Mouse (Mus musculus) embryonic stem cell, embryonic (primary cell): ENCODE results near the gene Ttc9c.

ENCODE experiments used
- CTCF ChIA-PET, 4 experiments: fragments of 300-600 bp in 2 of 4; fragments of 350-600 bp in 2 of 4; sonication (Branson Sonifier 250); formaldehyde crosslinking; loops; one replicate each; lab custom pipeline; 2022; ENCODE audit warnings: inconsistent platforms in 2 of 4; lab: Charles Lee
- POLR2A ChIA-PET, 4 experiments: fragments of 300-600 bp in 2 of 4; fragments of 350-600 bp in 2 of 4; sonication (Branson Sonifier 250); formaldehyde crosslinking; loops; one replicate each; lab custom pipeline; 2022; ENCODE audit warnings: antibody characterized with exemption in 4 of 4, inconsistent platforms in 1 of 4; lab: Charles Lee

Ttc9c gene

DNA sequence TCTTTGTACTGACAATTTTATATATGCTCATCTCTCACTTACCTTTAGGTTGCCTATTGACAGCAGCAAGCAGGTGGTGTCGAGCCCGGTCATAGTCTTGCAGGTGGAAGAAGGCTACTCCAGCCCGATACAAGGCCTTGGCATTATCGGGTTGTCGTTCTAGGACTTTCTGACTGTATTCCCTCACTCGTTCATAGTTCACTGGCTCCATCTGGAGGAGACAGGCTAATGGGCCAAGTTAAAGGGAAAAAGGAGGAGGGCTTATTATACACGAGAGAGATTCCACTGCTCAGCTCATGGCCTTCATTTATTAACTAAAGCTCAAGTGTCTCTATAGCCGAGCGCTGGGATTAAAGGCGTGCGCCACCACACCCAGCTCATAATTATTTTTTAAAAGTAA, 3.3 kb downstream of the Ttc9c start:
- CTCF ChIA-PET, result interaction anchor here in 3 of 4 experiments (0.6 to 1.5 kb wide), 3 partner anchors 13 to 95 kb away, joined by 3 to 4 read pairs (median 4); partner anchors contain the start of gene Zbtb3 (in 1 of the 3)
- POLR2A ChIA-PET, result interaction anchor here in 3 of 4 experiments (0.6 to 21.0 kb wide), 22 partner anchors 9 to 151 kb away, joined by 3 to 271 read pairs (median 4); partner anchors contain the start of genes Eef1g (in 2 of the 3), Slc3a2 (in 2 of the 3), Taf6l (in 2 of the 3) and 1810009A15Rik (in 1 of the 3)

DNA sequence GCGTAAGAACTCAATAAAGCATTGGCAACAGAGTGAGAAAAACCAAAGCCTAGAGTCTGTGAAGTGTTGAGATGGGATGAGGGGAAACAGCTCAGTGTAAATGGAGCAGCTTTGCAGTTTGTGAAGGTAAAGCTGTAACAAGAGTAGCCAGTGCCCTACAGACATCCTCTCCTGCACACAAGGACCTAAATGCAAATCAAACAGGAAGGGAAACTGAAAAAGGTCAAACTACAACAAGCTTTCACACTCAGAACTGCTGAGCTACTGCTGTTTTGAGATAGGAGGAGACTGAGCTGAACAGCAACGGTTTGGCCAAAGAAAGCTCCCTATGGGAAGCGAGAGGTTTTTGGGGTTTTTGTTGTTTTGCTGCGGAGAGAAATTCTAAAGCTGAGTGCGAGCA, 12.3 kb downstream of the Ttc9c start:
- CTCF ChIA-PET, result interaction anchor here in 1 of 4 experiments (0.8 kb wide), 1 partner anchor 32 kb away, joined by 3 read pairs; no protein-coding TSS in a partner anchor
- POLR2A ChIA-PET, result interaction anchor here in 3 of 4 experiments (0.7 to 21.0 kb wide), 53 partner anchors 8 to 186 kb away, joined by 3 to 271 read pairs (median 4); partner anchors contain the start of genes Slc3a2 (in 3 of the 3), Ttc9c (in 3 of the 3), 1810009A15Rik (in 2 of the 3) and Eef1g (in 2 of the 3)

DNA sequence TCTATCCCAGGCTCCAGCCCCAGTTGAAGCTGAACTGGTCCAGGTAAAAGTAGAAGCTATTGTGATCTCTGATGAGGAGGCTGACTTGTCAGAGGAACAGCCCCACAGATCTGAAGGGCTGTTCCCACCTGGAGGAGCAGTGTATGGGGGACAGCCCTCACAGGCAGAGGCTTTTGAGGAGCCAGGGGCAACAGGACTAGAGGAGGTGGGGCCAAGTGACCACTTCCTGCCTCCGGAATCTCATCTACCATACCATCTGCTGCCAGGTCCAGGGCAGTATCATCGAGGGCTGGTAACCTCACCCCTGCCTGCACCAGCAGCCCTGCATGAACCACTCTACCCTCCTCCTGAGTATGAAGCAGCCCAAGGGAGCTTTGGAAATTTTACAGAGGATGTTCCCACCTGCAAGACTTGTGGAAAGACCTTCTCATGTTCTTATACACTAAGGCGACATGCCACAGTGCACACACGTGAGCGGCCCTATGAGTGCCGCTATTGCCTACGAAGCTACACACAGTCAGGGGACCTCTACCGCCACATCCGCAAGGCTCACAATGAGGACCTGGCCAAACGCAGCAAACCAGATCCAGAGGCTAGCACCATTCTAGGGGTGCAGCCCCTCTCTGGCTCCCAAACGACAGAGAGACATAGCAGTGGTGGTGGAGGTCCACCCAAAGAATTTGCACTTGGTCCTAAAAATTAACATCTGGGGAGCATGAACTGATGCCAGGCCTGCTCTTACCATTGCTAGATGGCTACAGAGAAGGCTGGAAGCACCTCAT, 15.1 kb downstream of the Ttc9c start:
- CTCF ChIA-PET, result interaction anchor here in 1 of 4 experiments (1.0 kb wide), 1 partner anchor 86 kb away, joined by 3 read pairs; no protein-coding TSS in a partner anchor

DNA sequence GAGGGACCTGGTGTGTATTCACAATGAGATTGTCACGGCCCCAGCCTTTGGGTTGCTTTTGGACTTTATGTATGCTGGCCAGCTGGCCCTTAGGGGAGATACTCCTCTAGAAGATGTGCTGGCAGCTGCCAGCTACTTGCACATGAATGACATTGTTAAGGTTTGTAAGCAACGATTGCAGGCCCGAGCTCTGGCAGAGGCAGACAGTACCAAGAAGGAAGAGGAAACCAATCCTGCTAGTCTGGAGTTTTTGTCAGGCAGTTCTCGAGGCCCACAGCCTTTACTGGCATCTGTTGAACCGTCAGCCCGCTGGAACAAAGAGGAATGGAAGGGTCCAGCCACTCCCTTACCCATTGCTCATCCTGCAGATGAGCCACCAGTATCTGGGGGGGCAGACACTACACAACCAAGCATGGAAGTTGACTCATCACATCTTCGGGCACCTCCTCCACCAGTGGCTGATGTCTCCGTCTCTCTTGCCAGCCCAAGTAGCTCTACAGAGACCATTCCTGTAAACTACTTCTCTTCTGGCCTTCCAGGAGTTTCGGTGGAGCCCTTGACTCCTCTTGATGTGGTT, 15.8 kb downstream of the Ttc9c start:
- POLR2A ChIA-PET, result interaction anchor here (0.6 to 27.3 kb wide), 60 partner anchors 5 to 1328 kb away, joined by 3 to 801 read pairs (median 7); partner anchors contain the start of genes Gng3 (in 3 of the 4), Nxf1 (in 3 of the 4), Slc3a2 (in 3 of the 4) and Taf6l (in 3 of the 4)
- CTCF ChIA-PET, result interaction anchor here in 1 of 4 experiments (1.0 to 1.6 kb wide), 2 partner anchors 16 to 85 kb away, joined by 4 to 10 read pairs; partner anchors contain the start of genes Hnrnpul2 and Ttc9c

More for the DNA sequence above, 15.1 kb downstream of the Ttc9c start:
- POLR2A ChIA-PET, result interaction anchor here in 3 of 4 experiments (0.6 to 27.3 kb wide), 29 partner anchors 6 to 1328 kb away, joined by 3 to 801 read pairs (median 7); partner anchors contain the start of genes Taf6l (in 3 of the 3), Gng3 (in 2 of the 3), Hnrnpul2 (in 2 of the 3) and Slc3a2 (in 2 of the 3)

DNA sequence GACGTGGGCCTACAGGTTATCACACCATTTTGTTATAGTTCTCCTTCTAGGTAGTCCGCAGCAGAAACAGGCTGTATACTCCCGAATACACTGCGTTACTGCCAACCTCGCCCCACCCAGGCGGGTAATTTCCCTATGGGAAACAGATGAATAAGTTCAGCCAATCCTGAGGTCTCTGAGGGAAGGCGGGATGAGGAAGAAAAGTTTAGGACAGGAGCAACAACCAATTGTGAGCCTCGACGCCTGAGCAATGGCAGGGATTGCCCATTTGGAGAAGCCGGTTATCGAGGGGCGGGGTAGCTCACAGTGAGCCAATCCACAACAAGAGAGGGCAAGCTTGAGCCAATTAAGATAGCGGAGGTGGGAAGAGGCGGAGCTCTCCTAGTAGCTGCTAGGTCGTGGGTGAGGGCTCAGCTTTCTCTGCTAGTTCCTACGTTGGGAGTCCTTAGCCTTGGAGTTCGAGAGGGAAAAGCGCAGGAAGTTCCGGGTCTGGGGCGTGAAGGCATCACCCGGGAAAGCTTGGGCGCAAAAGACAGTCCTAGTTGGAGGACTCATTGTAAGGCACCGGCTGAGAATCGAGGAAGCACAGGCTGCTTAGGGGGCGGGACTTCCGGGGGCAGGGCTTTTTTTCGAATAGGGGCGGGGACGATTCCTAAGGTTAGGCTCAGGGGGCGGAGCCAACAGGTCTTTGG, 16.9 kb downstream of the Ttc9c start, which contains the start of gene Zbtb3:
Gene Zbtb3 (plus strand): TSS at position 426 of the 692 bp plus-strand sequence.
- CTCF ChIA-PET, result interaction anchor here in 2 of 4 experiments (0.6 to 1.6 kb wide), 8 partner anchors 12 to 1063 kb away, joined by 3 to 10 read pairs (median 4); partner anchors contain the start of genes Hnrnpul2 (in 1 of the 2), Taf6l (in 1 of the 2) and Ttc9c (in 1 of the 2)
- POLR2A ChIA-PET, result interaction anchor here (0.5 to 27.3 kb wide), 113 partner anchors 4 to 1460 kb away, joined by 3 to 801 read pairs (median 5); partner anchors contain the start of genes 1810009A15Rik (in 4 of the 4), Gm49416 (in 4 of the 4), Slc3a2 (in 4 of the 4) and Nxf1 (in 3 of the 4)

DNA sequence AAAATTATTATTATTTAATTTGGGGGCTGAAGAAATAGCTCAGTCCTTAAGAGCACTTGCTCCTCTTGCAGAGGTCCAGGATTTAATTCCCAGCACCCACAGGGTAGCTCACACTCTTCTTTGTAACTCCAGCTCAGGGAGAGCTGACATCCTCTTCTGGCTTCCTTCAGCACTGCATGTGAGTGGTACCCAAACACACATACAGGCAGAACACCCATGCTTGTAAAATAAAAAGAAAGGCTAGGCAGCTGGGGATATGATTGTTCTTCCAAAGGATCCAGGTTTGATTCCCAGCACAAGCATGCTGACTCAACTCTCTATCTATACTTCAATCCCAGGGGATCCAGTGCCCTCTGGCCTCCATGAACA, 20.2 kb downstream of the Ttc9c start:
- ChIA-PET CTCF (interaction anchor here in 2 of 4 experiments (0.6 to 1.3 kb wide), 3 partner anchors 12 to 58 kb away, joined by 3 to 4 read pairs (median 3); partner anchors contain the start of genes Stx5a (in 1 of the 2) and Taf6l (in 1 of the 2)), POLR2A (interaction anchor here (0.6 to 27.3 kb wide), 55 partner anchors 8 to 1403 kb away, joined by 3 to 801 read pairs (median 6); partner anchors contain the start of genes Taf6l (in 4 of the 4), 1810009A15Rik (in 3 of the 4), Gm49416 (in 3 of the 4) and Hnrnpul2 (in 3 of the 4))

DNA sequence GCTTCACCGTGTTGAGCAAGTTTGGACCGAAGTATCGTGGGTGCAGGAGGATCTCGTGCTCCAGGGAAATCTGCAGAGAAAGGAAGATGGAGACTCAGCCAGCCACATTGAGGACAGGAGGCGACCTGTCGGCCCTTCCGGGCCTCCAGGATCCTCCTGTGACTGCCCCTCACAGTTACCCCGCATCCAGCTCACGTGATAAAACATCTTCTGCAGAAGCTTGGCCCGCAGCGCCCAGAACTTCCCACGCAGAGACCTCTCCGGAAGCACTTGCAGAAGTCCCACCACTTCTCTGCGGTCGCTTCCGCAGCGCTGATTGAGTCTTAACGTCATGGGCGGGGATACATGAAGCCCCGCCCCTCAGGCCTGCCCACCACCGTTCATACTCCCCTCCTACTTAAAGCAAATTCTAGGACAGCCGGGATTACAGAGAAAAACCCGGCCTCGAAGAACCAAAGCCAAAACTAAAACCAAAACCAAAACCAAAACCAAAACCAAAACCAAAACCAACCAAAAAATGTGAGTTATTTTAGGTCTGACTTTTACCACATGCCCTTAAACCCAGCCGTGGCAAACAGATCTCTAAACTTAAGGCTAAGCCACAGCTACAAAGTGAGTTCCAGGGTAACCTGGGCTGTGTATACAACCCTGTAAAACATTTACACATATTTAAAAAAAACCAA, 20.7 kb downstream of the Ttc9c start, which contains the start of gene Polr2g:
Gene Polr2g (minus strand): TSS at position 314 of the 683 bp plus-strand sequence.
- CTCF ChIA-PET, result interaction anchor here in 1 of 4 experiments (1.3 kb wide), 1 partner anchor 12 kb away, joined by 4 read pairs; the partner anchor contains the start of gene Taf6l
- POLR2A ChIA-PET, result interaction anchor here (0.5 to 27.3 kb wide), 67 partner anchors 8 to 1404 kb away, joined by 3 to 801 read pairs (median 5); partner anchors contain the start of genes Taf6l (in 4 of the 4), 1810009A15Rik (in 3 of the 4), Gm49416 (in 3 of the 4) and Hnrnpul2 (in 3 of the 4)

DNA sequence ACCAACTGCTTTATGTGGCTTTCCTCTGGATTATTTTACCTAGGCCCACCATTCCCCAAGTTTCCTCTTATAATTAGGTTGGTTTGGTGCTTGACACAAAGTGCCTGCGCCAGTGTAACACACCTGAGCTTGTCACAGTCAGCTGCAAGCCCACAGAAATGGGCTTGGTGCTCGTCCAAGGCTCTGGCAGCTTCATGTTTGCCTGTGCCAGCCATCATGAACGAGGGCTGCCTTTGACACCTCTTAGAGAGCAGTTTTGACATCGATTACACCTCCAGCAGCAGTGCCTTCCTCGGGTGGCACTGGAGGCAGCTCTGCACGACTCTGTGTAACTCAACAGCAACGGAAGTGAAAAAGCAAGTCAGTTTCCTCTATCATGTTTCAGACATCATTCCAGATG, 29.0 kb downstream of the Ttc9c start:
- CTCF ChIA-PET, result interaction anchor here in 1 of 4 experiments (1.5 kb wide), 1 partner anchor 12 kb away, joined by 3 read pairs; the partner anchor contains the start of gene Zbtb3
- POLR2A ChIA-PET, result interaction anchor here in 3 of 4 experiments (0.7 to 27.6 kb wide), 16 partner anchors 2 to 68 kb away, joined by 3 to 801 read pairs (median 6); partner anchors contain the start of genes Nxf1 (in 2 of the 3), Slc3a2 (in 2 of the 3), Tmem179b (in 2 of the 3) and Tmem223 (in 2 of the 3)

DNA sequence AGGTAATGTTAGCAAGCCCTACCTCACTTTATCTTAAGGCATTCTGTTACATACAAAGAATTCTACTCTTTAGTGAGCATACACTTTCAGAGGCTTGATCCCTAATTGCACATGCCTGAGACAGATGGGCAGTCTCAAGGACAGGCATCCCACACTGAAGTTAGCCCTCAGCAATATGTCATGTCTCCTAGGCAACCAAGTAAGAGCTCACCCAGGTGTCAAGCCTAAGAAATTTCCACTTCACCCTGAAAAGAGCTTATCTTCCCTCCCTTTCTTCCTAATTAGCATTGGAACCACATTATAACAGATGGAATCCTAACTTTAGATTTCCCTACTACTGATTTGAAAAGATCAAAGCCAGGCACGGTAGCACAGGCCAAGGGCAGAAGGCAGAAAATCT, 30.0 kb downstream of the Ttc9c start:
- POLR2A ChIA-PET, result interaction anchor here (0.6 to 27.6 kb wide), 32 partner anchors 3 to 1718 kb away, joined by 3 to 801 read pairs (median 6); partner anchors contain the start of genes Tmem179b (in 3 of the 4), Gng3 (in 2 of the 4), Hnrnpul2 (in 2 of the 4) and Nxf1 (in 2 of the 4)
- CTCF ChIA-PET, result interaction anchor here in 1 of 4 experiments (1.2 kb wide), 1 partner anchor 71 kb away, joined by 3 read pairs; no protein-coding TSS in a partner anchor

DNA sequence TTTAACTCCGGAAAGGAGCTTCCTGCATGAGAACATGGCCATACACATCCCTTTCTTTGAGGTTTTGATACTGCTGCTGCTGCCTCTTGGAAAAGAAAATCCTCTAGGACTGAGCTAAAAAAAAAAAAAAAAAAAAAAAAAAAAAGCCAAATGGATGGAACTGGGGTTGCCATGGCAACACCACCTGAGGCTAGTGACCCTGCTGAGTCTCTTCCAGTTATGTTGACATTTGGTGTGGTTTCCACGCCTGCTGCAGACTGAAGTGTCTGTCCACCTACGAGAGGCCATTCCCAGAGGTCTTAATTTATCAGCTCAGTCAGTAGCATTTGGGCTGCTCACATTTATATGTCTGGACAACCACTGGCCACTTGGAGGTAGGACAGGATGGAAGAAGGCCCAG, 30.6 kb downstream of the Ttc9c start:
- ChIA-PET POLR2A (interaction anchor here (0.6 to 27.6 kb wide), 44 partner anchors 4 to 229 kb away, joined by 3 to 801 read pairs (median 5); partner anchors contain the start of genes Tmem179b (in 3 of the 4), Zbtb3 (in 3 of the 4), Gng3 (in 2 of the 4) and Hnrnpul2 (in 2 of the 4)), CTCF (interaction anchor here in 2 of 4 experiments (0.6 to 1.2 kb wide), 2 partner anchors 15 to 70 kb away, joined by 3 read pairs; partner anchors contain the start of gene Tmem179b (in 1 of the 2))

DNA sequence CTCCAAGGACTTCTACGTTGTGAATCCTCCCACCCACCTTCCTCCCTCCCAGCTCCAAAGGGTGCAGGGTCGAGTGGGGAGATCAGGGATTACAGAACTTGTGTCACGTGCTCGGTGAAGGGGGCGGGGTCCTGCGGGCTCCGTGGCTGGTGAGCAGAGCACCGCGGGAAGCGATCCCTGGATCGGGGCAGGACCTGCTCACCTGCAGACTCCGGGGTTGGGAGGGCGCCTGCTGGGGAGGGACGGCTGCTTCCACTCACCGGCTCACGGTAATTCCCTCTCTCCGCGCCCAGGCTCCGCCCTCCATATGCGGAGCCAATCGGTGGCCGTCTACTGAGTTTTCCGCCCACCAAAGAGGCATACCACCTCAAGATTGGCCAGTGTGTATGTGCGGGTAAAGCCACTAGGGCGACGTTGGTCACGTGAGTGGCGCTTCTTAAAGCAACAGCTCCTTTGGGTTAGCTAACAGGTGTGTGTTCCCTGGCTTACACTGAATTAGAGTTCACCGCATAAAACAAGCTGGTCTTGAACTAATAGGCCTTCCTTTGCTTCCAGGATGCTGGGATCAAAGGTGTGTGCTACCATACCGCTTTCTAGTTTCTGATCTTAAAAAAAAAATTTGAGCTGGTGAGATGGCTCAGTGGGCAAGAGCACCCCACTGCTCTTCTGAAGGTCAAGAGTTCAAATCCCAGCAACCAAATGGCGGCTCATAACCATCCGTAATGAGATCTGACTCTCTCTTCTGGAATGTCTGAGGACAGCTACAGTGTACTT, 32.9 kb downstream of the Ttc9c start, which contains the start of gene Taf6l:
Gene Taf6l (minus strand): TSS at position 410 of the 774 bp plus-strand sequence.
- ChIA-PET POLR2A (interaction anchor here (0.6 to 27.6 kb wide), 129 partner anchors 6 to 1519 kb away, joined by 3 to 801 read pairs (median 5); partner anchors contain the start of genes Hnrnpul2 (in 4 of the 4), Tmem179b (in 4 of the 4), Zbtb3 (in 4 of the 4) and 1700092M07Rik (in 3 of the 4)), CTCF (interaction anchor here in 3 of 4 experiments (0.5 to 1.7 kb wide), 12 partner anchors 10 to 1368 kb away, joined by 3 to 11 read pairs (median 4); partner anchors contain the start of genes Ttc9c (in 1 of the 3) and Zbtb3 (in 1 of the 3))

DNA sequence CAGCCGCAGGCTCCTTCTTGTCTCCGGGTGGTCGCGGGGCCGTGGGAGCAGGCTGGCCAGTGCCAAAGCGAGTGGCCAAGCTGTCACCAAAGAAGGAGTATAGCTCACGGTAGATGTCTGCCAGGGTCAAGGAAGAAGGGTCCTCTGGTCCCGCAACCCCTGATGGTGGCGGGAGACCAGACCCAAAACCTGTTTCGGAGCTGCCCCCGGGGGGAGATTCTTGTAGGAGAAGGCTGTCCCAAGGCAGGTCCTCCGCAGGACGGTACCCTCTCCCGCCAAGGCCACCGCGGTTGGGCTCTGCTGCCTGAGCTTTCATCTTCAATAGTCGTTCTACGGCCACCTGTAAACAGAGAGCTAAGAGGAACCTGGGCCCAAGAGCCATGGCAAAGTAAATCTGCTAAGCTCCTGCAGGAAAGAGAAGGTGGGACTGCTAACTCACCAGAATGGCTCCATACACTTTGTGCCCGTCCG, 44.1 kb downstream of the Ttc9c start:
- ChIA-PET POLR2A (interaction anchor here (0.7 to 27.6 kb wide), 82 partner anchors 10 to 308 kb away, joined by 3 to 801 read pairs (median 7); partner anchors contain the start of genes Nxf1 (in 4 of the 4), Taf6l (in 4 of the 4), B3gat3 (in 3 of the 4) and Slc3a2 (in 3 of the 4)), CTCF (interaction anchor here in 2 of 4 experiments (0.9 to 2.5 kb wide), 6 partner anchors 10 to 99 kb away, joined by 3 to 7 read pairs (median 4); partner anchors contain the start of gene Taf6l (in 1 of the 2))

DNA sequence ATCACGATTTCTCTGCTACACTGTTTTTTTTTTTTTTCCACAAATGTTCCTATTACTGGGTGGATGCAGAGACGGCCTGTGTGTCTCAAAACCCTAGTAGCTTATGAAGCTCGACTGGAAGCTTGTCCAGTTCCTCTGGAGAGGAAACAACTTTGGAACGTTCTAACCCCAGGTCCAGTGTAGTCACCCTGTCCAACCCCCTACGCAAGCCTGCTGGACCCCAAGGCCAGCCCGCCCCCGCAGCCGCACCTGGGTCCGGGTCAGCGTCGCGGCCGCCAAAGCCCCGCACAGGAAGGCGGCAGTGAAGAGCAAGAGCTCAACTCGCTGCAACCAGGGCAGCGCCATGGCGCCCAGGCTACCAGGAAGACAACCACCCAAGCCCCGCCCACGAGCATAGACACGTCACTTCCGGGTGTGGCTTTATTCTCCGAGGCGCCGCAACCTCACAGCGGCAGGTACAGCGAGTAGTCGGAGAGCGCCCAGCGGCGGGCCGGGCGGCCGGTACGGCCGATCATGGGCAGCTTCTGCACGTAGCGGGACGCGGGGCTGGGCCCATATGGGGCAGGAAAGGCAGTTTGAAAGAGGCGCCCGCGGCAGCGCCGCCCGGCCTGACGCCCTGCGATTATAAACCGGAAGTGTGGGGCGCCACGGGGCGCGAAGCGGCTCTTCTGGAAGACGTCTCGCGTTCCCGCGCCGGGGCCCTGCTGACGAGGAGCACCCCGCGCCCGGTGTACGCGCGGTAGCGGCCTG, 44.9 kb downstream of the Ttc9c start, which contains the start of gene Tmem179b:
Gene Tmem179b (minus strand): TSS at position 382 of the 750 bp plus-strand sequence.
- POLR2A ChIA-PET, result interaction anchor here (0.5 to 27.6 kb wide), 110 partner anchors 9 to 1832 kb away, joined by 3 to 801 read pairs (median 6); partner anchors contain the start of genes Nxf1 (in 4 of the 4), Taf6l (in 4 of the 4), B3gat3 (in 3 of the 4) and Slc3a2 (in 3 of the 4)
- CTCF ChIA-PET, result interaction anchor here in 3 of 4 experiments (0.6 to 2.5 kb wide), 8 partner anchors 14 to 100 kb away, joined by 3 to 9 read pairs (median 3); partner anchors contain the start of gene Nxf1 (in 1 of the 3)
